Mouse (Mus musculus) heart, adult 11 months (tissue): ENCODE data around the gene Cdk6.
"Not testable (repeated sequence)": the region's sequence is repeated elsewhere in the genome, so short reads cannot be mapped to it uniquely, and the experiment has no call there.

Source experiments
- DNase-seq: peaks from one replicate; pipeline ENCODE4 v3.0.0; 2022

Gene Cdk6

GRCm38 (mm10) chr5:3341111-3341911 is at the start of gene Cdk6:
Gene Cdk6, plus strand, starts transcription at chr5:3341485.
- peak; percentile 97 for DNase-seq

- DNase-seq, result no peak
Observed at GRCm38 (mm10) chr5:3293666-3294065, 47.6 kb upstream of the Cdk6 start.

- peak; percentile 89 for DNase-seq
Observed at GRCm38 (mm10) chr5:3300801-3301457, 40.4 kb upstream of the Cdk6 start.

GRCm38 (mm10) chr5:3301535-3301934 is 39.8 kb upstream of the Cdk6 start:
- no peak for DNase-seq

- DNase-seq, result peak; percentile 80
Observed at GRCm38 (mm10) chr5:3303876-3304275, 37.4 kb upstream of the Cdk6 start.

- DNase-seq, result no peak
Observed at GRCm38 (mm10) chr5:3306146-3306545, 35.1 kb upstream of the Cdk6 start.

GRCm38 (mm10) chr5:3309122-3309521 is 32.2 kb upstream of the Cdk6 start:
- peak; percentile 23 for DNase-seq

GRCm38 (mm10) chr5:3309587-3309986 is 31.7 kb upstream of the Cdk6 start:
- peak; percentile 35 for DNase-seq

- not testable (repeated sequence) for DNase-seq
Observed at GRCm38 (mm10) chr5:3311156-3311555, 30.1 kb upstream of the Cdk6 start.

GRCm38 (mm10) chr5:3317724-3318123 is 23.6 kb upstream of the Cdk6 start:
- not testable (repeated sequence) for DNase-seq

- no peak for DNase-seq
Observed at GRCm38 (mm10) chr5:3320225-3320624, 21.1 kb upstream of the Cdk6 start.

- peak; percentile 24 for DNase-seq
Observed at GRCm38 (mm10) chr5:3322052-3322451, 19.2 kb upstream of the Cdk6 start.

- peak; percentile 23 for DNase-seq
Observed at GRCm38 (mm10) chr5:3324116-3324515, 17.2 kb upstream of the Cdk6 start.

GRCm38 (mm10) chr5:3329361-3329760 is 11.9 kb upstream of the Cdk6 start:
- DNase-seq, result peak; percentile 30

GRCm38 (mm10) chr5:3330932-3331331 is 10.4 kb upstream of the Cdk6 start:
- DNase-seq, result peak; percentile 54

- DNase-seq, result not testable (repeated sequence)
Observed at GRCm38 (mm10) chr5:3333019-3333418, 8.3 kb upstream of the Cdk6 start.

GRCm38 (mm10) chr5:3340340-3341058 is 786 bp upstream of the Cdk6 start:
- peak; percentile 70 for DNase-seq

- DNase-seq, result peak; percentile 96
Observed at GRCm38 (mm10) chr5:3341931-3342770, 866 bp downstream of the Cdk6 start.

GRCm38 (mm10) chr5:3342771-3343565 is 1.7 kb downstream of the Cdk6 start:
- peak; percentile 97 for DNase-seq

GRCm38 (mm10) chr5:3343566-3344080 is 2.3 kb downstream of the Cdk6 start:
- peak; percentile 97 for DNase-seq

GRCm38 (mm10) chr5:3344081-3344631 is 2.9 kb downstream of the Cdk6 start:
- peak; percentile 98 for DNase-seq
